Mouse (Mus musculus) T-helper 1 cell (primary cell): ENCODE results near the gene Hes1.

Source experiments
- in situ Hi-C: fragments of 300-600 bp; cut with MboI, MseI; formaldehyde crosslinking; loops from one replicate; pipeline ENCODE4 v1.15.1; 2025; ENCODE audit warnings: high pct_unique_total_duplicates

Hes1 gene

DNA sequence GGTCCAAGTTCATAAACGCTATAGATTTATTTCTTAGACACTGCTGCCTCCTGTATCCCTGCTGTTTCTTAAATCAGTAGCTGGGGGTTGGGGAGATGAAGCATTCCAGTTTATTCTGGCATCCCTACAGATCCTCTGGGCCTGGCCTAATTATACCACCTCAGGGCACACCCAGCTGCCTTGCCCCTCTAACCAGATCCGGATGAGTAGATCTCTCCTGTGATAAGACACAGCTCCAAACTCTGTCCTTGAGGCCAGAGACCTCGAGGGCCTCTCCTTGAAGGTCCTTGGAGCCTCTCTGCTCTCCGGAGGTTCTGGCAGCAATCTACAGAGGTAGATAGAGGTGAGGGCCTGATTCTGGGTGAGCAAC, 5.4 kb downstream of the Hes1 start:
- in situ Hi-C loops = loop anchor here (10.0 kb wide), 1 partner anchor 235 kb away; no protein-coding TSS in a partner anchor

- in situ Hi-C loops = loop anchor here (10.0 kb wide), 1 partner anchor 235 kb away; no protein-coding TSS in a partner anchor
Observed at GRCm38 (mm10) chr16:30069950-30070770, 6.0 kb downstream of the Hes1 start.

- in situ Hi-C loops = no loop called here
Observed at GRCm38 (mm10) chr16:30070771-30071191, 6.6 kb downstream of the Hes1 start.

GRCm38 (mm10) chr16:30073317-30073716, 9.1 kb downstream of the Hes1 start:
- in situ Hi-C loops = no loop called here

DNA sequence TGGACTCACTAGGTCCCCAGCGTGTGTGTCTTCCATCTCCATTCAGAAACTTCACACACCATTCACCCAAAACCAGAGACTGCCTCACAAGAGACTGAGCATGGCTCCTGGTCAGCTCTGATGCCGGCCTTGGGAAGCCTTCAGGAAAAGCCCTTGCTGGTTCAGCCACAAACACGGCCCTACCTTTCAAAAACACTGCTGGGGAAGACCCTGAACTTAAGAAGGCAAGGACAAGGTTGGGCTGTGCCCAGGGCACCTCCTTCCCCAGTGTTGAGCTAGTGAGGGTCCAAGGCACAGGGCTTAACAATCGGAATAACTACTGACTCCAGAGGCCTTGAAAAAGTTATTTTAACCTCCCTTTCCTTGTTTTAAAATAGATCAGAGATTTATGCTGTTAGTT, 17.3 kb downstream of the Hes1 start:
- in situ Hi-C loops = no loop called here

DNA sequence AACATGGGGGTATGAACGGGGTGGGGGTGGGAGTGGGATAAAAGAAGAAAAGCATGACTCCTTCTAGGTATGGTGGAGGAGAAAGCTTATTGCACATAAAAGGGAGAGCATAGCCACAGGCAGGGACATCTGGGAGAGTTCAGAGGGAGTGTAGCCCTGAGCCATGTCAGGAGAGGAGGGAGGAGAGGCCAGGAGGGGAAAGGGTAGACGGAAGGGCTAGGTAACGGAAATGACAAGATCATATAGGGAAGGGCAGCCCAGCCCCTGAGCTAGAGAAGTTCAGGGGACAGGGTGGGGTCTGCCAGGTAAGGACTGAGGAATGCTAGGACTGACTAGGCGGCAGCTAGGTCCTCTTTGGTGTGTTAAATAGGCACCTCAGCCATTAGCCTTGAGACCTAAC, 17.8 kb downstream of the Hes1 start:
- in situ Hi-C loops = no loop called here

DNA sequence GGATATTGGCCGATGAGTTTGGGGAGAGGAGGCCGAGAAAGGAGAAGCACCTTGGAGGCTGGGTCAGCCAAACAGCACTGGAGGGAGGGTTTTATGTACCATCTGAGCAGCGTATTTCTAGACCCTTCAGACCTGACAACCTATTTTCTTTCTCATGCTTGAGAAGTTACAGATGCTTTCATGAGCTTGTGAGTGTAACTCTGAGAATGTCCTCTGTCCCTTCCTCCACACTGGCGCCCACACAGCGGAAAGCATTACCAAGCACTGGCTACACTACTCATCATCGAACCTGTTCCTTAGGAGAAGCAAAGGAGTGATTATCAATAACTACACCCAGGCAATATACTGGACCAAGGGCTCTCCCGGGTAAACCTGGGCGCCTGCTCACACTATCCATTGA, 18.8 kb downstream of the Hes1 start:
- in situ Hi-C loops = no loop called here

DNA sequence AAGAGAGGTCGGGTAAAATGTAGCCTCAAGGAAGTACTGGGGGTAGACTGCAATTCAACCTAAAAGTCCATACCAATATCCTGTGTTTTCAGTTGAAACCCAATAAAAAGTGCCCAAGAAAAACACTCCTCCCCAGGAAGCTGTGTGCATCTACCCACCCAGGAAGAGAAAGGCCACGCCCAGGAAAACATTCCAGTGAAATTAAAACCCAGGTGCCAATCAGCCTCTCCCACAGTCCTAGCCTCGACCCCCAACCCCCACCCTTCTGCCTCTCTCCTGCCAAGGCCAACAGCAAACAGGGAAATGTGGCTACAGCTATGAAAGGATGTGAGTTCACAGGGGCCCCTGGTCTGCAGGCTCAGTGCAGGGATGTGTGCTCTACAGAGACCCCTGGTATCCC, 19.4 kb downstream of the Hes1 start:
- in situ Hi-C loops = no loop called here

DNA sequence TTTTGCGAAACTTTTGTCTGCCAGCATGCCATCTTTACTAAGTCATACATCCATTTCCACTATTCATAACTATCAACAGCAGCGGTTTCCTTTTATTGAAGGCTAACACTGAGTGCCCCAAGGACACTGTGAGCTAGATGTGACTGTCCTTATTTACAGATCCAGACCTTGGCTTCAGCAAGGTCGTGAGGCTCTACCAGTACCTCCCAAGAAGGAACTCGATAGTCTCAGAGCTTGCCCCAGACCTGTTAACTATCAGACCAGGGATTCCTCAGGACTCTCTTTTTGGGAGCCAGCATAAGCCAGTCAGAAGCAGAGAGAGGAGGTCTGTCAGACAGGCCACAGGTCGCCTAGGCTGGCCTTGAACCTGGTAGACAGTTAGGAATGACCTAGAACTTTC, 24.5 kb downstream of the Hes1 start:
- in situ Hi-C loops = no loop called here

GRCm38 (mm10) chr16:30090200-30090865, 26.1 kb downstream of the Hes1 start:
- in situ Hi-C loops = no loop called here

- in situ Hi-C loops = no loop called here
Observed at GRCm38 (mm10) chr16:30096050-30096449, 31.9 kb downstream of the Hes1 start.

DNA sequence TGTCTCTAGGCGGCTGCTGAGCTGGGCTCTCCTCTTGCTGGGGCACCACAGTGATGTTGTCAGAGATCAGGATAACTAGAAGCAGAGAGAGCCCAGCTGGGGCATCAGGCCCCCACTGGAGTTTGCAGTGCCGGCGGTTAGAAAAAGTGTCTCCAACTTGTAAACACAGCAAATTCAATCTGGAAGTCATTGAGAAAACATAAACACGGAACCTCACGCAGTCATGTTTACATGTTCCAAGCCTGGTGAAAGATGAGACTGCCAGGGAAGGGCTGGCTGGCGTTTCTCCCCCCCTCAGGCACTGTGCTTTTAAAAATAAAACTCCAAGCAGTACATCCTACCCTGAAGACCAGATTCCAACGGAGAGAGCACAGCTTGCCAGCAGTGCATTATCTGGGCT, 32.3 kb downstream of the Hes1 start:
- in situ Hi-C loops = no loop called here

DNA sequence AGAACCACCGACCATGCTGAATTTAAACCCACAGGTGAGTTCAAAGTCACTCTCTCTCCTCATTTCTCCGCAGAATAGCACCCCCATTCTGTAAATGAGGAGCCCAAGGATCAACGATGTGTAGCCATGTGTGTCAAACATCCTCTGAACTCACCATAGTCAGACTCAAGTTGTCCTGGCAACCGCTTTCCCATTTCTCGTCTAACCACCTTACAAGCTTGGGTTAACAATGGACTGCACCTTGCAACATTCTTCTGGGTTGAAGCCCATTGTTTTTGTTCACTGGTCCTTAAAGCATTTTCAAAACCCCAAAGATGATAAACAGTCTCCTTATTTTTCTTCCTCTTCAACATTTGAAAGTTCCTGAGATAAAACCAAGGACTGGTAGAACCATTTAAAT, 34.9 kb downstream of the Hes1 start:
- in situ Hi-C loops = no loop called here

- in situ Hi-C loops = loop anchor here (10.0 kb wide), 1 partner anchor 1832 kb away; the partner anchor contains the start of gene Pigz
Observed at GRCm38 (mm10) chr16:30102149-30102915, 38.1 kb downstream of the Hes1 start.

DNA sequence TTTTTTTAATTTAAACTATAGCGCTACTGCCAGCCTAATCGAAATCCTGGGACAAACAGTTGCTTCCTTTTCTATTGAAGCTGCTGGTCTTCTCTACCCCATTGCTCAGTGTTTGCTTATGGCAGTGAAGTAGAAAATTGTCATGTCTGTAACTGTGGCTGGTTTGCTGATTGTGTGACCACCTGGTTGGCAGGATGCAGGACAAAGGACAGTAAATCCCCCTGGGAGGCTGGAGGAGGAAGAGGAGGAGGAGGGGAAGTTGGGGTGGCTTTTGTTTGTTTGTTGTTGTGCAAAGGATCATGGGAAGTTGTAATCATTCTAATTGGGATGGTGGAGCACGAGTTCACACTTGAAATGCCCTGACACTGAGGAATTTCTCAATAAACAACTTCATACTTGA, 38.8 kb downstream of the Hes1 start:
- in situ Hi-C loops = loop anchor here (10.0 kb wide), 1 partner anchor 1832 kb away; the partner anchor contains the start of gene Pigz

- in situ Hi-C loops = loop anchor here (10.0 kb wide), 1 partner anchor 1831 kb away; the partner anchor contains the start of gene Pigz
Observed at GRCm38 (mm10) chr16:30103495-30103894, 39.3 kb downstream of the Hes1 start.

- in situ Hi-C loops = loop anchor here (10.0 kb wide), 1 partner anchor 1830 kb away; the partner anchor contains the start of gene Pigz
Observed at GRCm38 (mm10) chr16:30104363-30104762, 40.2 kb downstream of the Hes1 start.

DNA sequence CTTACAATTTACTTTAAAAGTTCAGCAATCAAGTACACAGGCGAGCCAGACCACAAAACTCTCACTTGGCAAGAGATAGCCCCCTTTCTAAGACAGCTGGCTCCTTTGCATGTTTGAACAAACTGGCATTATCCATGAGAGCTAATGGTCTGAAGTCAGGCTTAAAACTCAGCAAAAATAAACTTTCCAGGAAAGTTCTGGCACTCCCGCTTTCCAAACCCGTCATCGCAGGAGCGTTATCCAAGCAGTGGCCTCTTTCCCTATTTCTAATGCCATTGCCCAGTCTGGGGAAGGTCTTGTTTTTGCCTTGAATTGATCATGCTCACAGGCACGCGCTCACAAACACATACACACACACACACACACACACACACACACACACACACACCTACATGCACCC, 41.3 kb downstream of the Hes1 start:
- in situ Hi-C loops = loop anchor here (10.0 kb wide), 1 partner anchor 1829 kb away; the partner anchor contains the start of gene Pigz

DNA sequence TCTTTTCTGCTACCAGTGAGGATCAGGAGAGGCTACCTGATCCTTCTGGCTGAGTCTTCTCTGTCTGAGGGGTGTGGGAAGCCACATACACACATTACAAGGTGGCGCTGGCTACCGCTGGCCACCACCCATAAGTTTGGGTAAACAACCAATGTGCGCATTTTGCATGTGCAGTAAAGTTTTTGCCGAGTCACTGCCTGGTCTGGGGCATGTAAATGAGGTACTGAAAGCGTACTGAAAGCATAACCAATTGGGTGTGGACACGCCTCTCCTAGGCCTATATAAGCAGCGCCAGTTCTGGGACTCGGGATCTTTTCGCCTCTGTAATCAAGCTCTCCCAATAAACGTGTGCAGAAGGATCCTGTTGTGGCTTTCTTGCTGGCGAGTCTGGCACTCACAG, 44.0 kb downstream of the Hes1 start:
- in situ Hi-C loops = loop anchor here (10.0 kb wide), 1 partner anchor 1827 kb away; the partner anchor contains the start of gene Pigz

DNA sequence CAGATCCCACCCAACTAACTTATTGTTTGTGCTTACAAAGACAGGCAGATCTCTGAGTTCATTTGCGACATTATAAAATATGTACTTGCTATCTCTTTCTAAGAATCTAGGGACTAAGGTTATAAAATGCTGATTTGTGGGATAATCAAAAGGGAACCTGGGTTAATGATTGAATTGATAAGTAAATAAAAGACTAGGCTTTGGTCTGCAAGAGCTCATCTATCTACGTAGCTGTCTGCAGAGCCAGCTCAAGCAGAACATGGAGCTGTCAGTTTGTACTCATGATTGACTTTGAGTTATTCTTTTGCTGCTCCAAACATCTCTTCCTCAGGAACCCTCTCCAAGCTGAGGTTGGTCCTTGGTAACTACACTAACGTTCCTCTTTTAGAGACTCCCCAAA, 46.3 kb downstream of the Hes1 start:
- in situ Hi-C loops = no loop called here

GRCm38 (mm10) chr16:30111069-30111468, 46.9 kb downstream of the Hes1 start:
- in situ Hi-C loops = no loop called here

DNA sequence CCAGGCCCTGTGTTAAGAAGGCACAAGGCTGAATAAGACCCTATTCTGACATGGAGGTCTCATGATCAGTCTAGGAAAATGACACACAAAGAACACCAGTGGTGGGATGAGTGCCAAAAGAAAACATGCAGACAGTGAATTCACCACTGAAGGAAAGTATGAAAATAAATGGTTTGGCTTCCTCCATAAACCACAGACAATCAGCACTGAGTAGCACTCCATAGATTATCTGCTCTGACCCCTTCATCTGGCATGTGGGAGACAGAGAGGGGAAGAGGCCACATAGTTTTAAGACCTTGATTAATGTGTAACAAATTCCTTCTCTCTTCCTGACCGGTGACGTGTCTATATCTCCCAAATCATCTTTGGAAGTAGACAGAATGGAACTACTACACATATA, 47.4 kb downstream of the Hes1 start:
- in situ Hi-C loops = no loop called here
